Comparison of ENCODE assay signal across 25 mouse cellular contexts in the genomic region with DNA sequence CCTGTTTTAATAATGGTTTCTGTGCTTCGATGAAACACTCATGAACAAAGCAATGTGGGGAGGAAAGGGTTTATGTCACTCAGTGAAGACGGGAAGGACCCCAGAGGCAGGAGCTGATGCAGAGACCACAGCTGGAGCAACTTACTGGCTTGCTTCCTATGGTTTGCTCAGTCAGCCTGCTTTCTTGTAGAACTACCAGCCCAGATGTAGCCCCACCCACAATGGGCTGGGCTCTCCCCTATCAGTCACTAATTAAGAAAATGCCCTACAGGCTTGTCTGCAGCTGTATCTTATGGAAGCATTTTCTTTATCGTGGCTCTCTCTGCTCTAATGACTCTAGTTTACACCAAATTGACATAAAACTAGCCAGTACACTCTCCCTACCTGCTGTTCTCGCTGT.
DNase-seq lines count a peak whose midpoint lies in the region; ATAC-seq and TF ChIP-seq lines count a peak whose summit lies in the region.
"Had no signal": no experiment of that assay in that cellular context is flagged by ENCODE, and none has a peak within 500 bp of the region (broad histone marks: within the 10 kb centered on the region; RNA-seq: fewer than 3 reads in every experiment).

No protein-coding gene starts in this region.

- no peaks in the 10 kb centered on the region for H3K79me2 ChIP-seq in MEL (ENCODE audit: control insufficient read depth, insufficient read depth, low read length, poor library complexity)

- TF ChIP-seq EP300 in ES-Bruce4 (IDR thresholded peaks at IDR 0.05; ENCODE audit: insufficient read depth, low read depth, low read length) (no peak), MEL (IDR thresholded peaks at IDR 0.05; ENCODE audit: low read depth in 1 of 2, low read length in 2 of 2) (no peak)

- H3K36me3 ChIP-seq in ES-Bruce4 (ENCODE audit: control insufficient read depth, insufficient read depth, low read length, poor library complexity, severe bottlenecking), result no peaks in the 10 kb centered on the region
- no peaks in the 10 kb centered on the region for H3K36me3 ChIP-seq in MEL (ENCODE audit: control insufficient read depth in 1 of 2, insufficient read depth in 2 of 2, low read length in 2 of 2)
- H3K36me3 ChIP-seq: embryonic facial prominence, embryonic 13.5 days; hindbrain, embryonic 15.5 days; kidney, embryonic 15.5 days; limb, embryonic 13.5 days; liver, embryonic 12.5 days; midbrain, embryonic 15.5 days; neural tube, embryonic 12.5 days had no signal

- ATAC-seq in common myeloid progenitor, adult 5-6 weeks (replicated peaks; ENCODE audit: low read depth, poor library complexity, severe bottlenecking), result 0 out of 2 replicates have a peak, but pooled peaks have one; percentile 42
- peak; percentile 84 for ATAC-seq in megakaryocyte-erythroid progenitor cell, adult 5-6 weeks (replicated peaks; ENCODE audit: low FRiP score, low TSS enrichment, poor library complexity, severe bottlenecking)
- ATAC-seq: activated CD4-positive, CD25-positive, alpha-beta regulatory T cell, adult 4 months; forebrain, embryonic 13.5 days; liver, embryonic 12.5 days; midbrain, embryonic 15.5 days; Patski had no signal

- no peak for TF ChIP-seq CTCF in ES-Bruce4 (IDR thresholded peaks at IDR 0.05; ENCODE audit: low read depth, low read length)
- no peak for TF ChIP-seq CTCF in MEL (IDR thresholded peaks at IDR 0.05 in 2 of 3, conservative IDR thresholded peaks at IDR 0.05 in 1 of 3; ENCODE audit: control insufficient read depth in 1 of 3, insufficient read depth in 1 of 3, low read depth in 2 of 3, low read length in 3 of 3, poor library complexity in 1 of 3, severe bottlenecking in 1 of 3)

- H3K9me3 ChIP-seq in ES-Bruce4 (replicated peaks; ENCODE audit: control insufficient read depth, insufficient read depth, low read length, poor library complexity, severe bottlenecking), result no peaks in the 10 kb centered on the region
- no peaks in the 10 kb centered on the region for H3K9me3 ChIP-seq in MEL (replicated peaks; ENCODE audit: insufficient read depth, low read length)
- H3K9me3 ChIP-seq: embryonic facial prominence, embryonic 13.5 days; forebrain, embryonic 13.5 days; hindbrain, embryonic 15.5 days; kidney, embryonic 15.5 days; limb, embryonic 13.5 days; liver, embryonic 12.5 days; midbrain, embryonic 15.5 days; neural tube, embryonic 12.5 days had no signal

- H3K4me3 ChIP-seq in ES-Bruce4 (ENCODE audit: low read depth, low read length) (no peak overlapping the region), MEL (ENCODE audit: control insufficient read depth in 1 of 2, insufficient read depth in 1 of 2, low read depth in 2 of 2, low read length in 2 of 2) (no peak overlapping the region)
- H3K4me3 ChIP-seq: embryonic facial prominence, embryonic 13.5 days; forebrain, embryonic 13.5 days; gastrocnemius, adult 2 months; hindbrain, embryonic 15.5 days; kidney, embryonic 15.5 days; limb, embryonic 13.5 days; liver, embryonic 12.5 days; midbrain, embryonic 15.5 days; neural tube, embryonic 12.5 days had no signal

- H3K27ac ChIP-seq in ES-Bruce4 (ENCODE audit: insufficient read depth, low read length) (peak overlapping the region; percentile 50; the same call in 1 of the 2 replicates), MEL (ENCODE audit: control insufficient read depth, low read depth, low read length) (no peak overlapping the region)
- H3K27ac ChIP-seq: embryonic facial prominence, embryonic 13.5 days; forebrain, embryonic 13.5 days; gastrocnemius, adult 2 months; hindbrain, embryonic 15.5 days; kidney, embryonic 15.5 days; limb, embryonic 13.5 days; liver, embryonic 12.5 days; midbrain, embryonic 15.5 days; neural tube, embryonic 12.5 days had no signal

- H3K27me3 ChIP-seq in ES-Bruce4 (ENCODE audit: control insufficient read depth, insufficient read depth, low read length, poor library complexity, severe bottlenecking), result no peaks in the 10 kb centered on the region
- no peaks in the 10 kb centered on the region for H3K27me3 ChIP-seq in MEL (ENCODE audit: control insufficient read depth in 1 of 2, insufficient read depth in 2 of 2, low read length in 2 of 2)
- H3K27me3 ChIP-seq: embryonic facial prominence, embryonic 13.5 days; forebrain, embryonic 13.5 days; hindbrain, embryonic 15.5 days; kidney, embryonic 15.5 days; limb, embryonic 13.5 days; liver, embryonic 12.5 days; midbrain, embryonic 15.5 days; neural tube, embryonic 12.5 days; Patski had no signal

- peak; percentile 8 for DNase-seq in MEL (ENCODE audit: low read depth, low spot score)
- no peak for DNase-seq in lung, postnatal 4 days
- no peak for DNase-seq in right cerebral cortex, adult 18-20 months
- DNase-seq in spleen, adult 12 weeks (ENCODE audit: low spot score), result no peak
- DNase-seq: adrenal gland, postnatal 10 days; cerebellum, adult 9-10 months; gastrocnemius, adult 2 months; heart, postnatal 4 days; layer of hippocampus, postnatal 36 days; lung, embryonic 14.5 days; retina, postnatal 1 day; thymus, postnatal 14 days had no signal

- no peak for TF ChIP-seq RAD21 in MEL (IDR thresholded peaks at IDR 0.05; ENCODE audit: low read depth, low read length)

- peak; percentile 23 for TF ChIP-seq POLR2A in ES-Bruce4 (IDR thresholded peaks at IDR 0.05; ENCODE audit: insufficient read depth, low read length)
- TF ChIP-seq POLR2A in MEL (IDR thresholded peaks at IDR 0.05; ENCODE audit: control insufficient read depth in 1 of 2, insufficient read depth in 1 of 2, low read depth in 1 of 2, low read length in 2 of 2, poor library complexity in 1 of 2), result no peak

- peaks cover 4% of the 10 kb centered on the region for H3K4me1 ChIP-seq in ES-Bruce4 (ENCODE audit: control insufficient read depth, insufficient read depth, low read length)
- H3K4me1 ChIP-seq in MEL (ENCODE audit: control insufficient read depth in 1 of 2, insufficient read depth in 2 of 2, low read length in 2 of 2), result no peaks in the 10 kb centered on the region
- H3K4me1 ChIP-seq: embryonic facial prominence, embryonic 13.5 days; forebrain, embryonic 13.5 days; hindbrain, embryonic 15.5 days; kidney, embryonic 15.5 days; limb, embryonic 13.5 days; liver, embryonic 12.5 days; midbrain, embryonic 15.5 days; neural tube, embryonic 12.5 days had no signal

- no peak overlapping the region for H3K9ac ChIP-seq in ES-Bruce4 (ENCODE audit: low read depth, poor library complexity, severe bottlenecking)
- no peak overlapping the region for H3K9ac ChIP-seq in MEL (ENCODE audit: control insufficient read depth, low read depth, low read length, poor library complexity, severe bottlenecking)
- H3K9ac ChIP-seq: embryonic facial prominence, embryonic 13.5 days; forebrain, embryonic 13.5 days; hindbrain, embryonic 15.5 days; kidney, embryonic 15.5 days; limb, embryonic 13.5 days; liver, embryonic 12.5 days; lung, embryonic 14.5 days; midbrain, embryonic 15.5 days; neural tube, embryonic 12.5 days had no signal

TF ChIP-seq in MEL, 35 proteins besides CTCF, POLR2A, EP300 and RAD21:
- TF ChIP-seq USF2 (IDR thresholded peaks at IDR 0.05; ENCODE audit: borderline replicate concordance in 1 of 2, insufficient read depth in 1 of 2, low read depth in 1 of 2, low read length in 2 of 2), result no peak
- no peak for TF ChIP-seq ZNF384 (IDR thresholded peaks at IDR 0.05; ENCODE audit: low read depth, low read length)
- TF ChIP-seq TCF12 (IDR thresholded peaks at IDR 0.05; ENCODE audit: low read depth, low read length), result no peak
- TF ChIP-seq GATA1 (IDR thresholded peaks at IDR 0.05; ENCODE audit: low read depth, low read length), result no peak
- TF ChIP-seq MYB (IDR thresholded peaks at IDR 0.05; ENCODE audit: low read depth, low read length), result no peak
- TF ChIP-seq JUND (IDR thresholded peaks at IDR 0.05; ENCODE audit: low read depth, low read length), result no peak
- no peak for TF ChIP-seq ZMIZ1 (IDR thresholded peaks at IDR 0.05; ENCODE audit: low read depth, low read length)
- no peak for TF ChIP-seq HCFC1 (IDR thresholded peaks at IDR 0.05; ENCODE audit: low read depth, low read length)
- no peak for TF ChIP-seq ZC3H11A (IDR thresholded peaks at IDR 0.05; ENCODE audit: low read depth, low read length)
- no peak for TF ChIP-seq MYC (IDR thresholded peaks at IDR 0.05; ENCODE audit: low read depth, low read length)
- TF ChIP-seq ELF1 (IDR thresholded peaks at IDR 0.05; ENCODE audit: low read depth, low read length), result no peak
- TF ChIP-seq TBP (IDR thresholded peaks at IDR 0.05; ENCODE audit: low read depth, low read length), result no peak
- TF ChIP-seq CHD1 (IDR thresholded peaks at IDR 0.05; ENCODE audit: low read depth, low read length), result no peak
- no peak for TF ChIP-seq MAX (IDR thresholded peaks at IDR 0.05; ENCODE audit: low read length)
- no peak for TF ChIP-seq ZKSCAN1 (IDR thresholded peaks at IDR 0.05; ENCODE audit: low read depth, low read length)
- TF ChIP-seq POLR2AphosphoS2 (IDR thresholded peaks at IDR 0.05; ENCODE audit: low read length), result no peak
- no peak for TF ChIP-seq SIN3A (IDR thresholded peaks at IDR 0.05; ENCODE audit: low read length)
